Mouse (Mus musculus) neural tube, embryonic 11.5 days (tissue): ENCODE results near the gene Kif28. TPM values are rescaled to one million over a fixed set of nuclear protein-coding genes. Genes with fewer than 3 reads are reported as not detected.
A peak's percentile ranks its signal among the peaks of the same experiment; 100 is the strongest.

Source experiments
- ATAC-seq: fragments of 200-750 bp; cut with Nextera tagmentation; 2 replicates; pipeline ENCODE4 v1.8.0; 2017; ENCODE audit warnings: moderate number of reproducible peaks, mild to moderate bottlenecking, moderate TSS enrichment, moderate library complexity; ENCODE audit not compliant: insufficient read depth, low FRiP score, low TSS enrichment
- DNase-seq: peaks from one replicate; pipeline ENCODE4 v3.0.0-alpha.2; 2015; ENCODE audit warnings: low spot score
- H3K27ac ChIP-seq: fragments of 300-500 bp; sonication (generic); 2 replicates; pipeline ENCODE4 v1.5.1; 2014; ENCODE audit warnings: low read depth, mild to moderate bottlenecking, low read length
- H3K27me3 ChIP-seq: fragments of 300-500 bp; sonication (generic); 2 replicates; pipeline ENCODE4 v1.6.1; 2014; ENCODE audit warnings: mild to moderate bottlenecking, low read length, mixed read lengths; ENCODE audit not compliant: control insufficient read depth, insufficient read depth
- H3K36me3 ChIP-seq: fragments of 300-500 bp; sonication (generic); 2 replicates; pipeline ENCODE4 v1.6.1; 2014; ENCODE audit warnings: mild to moderate bottlenecking, low read length, moderate library complexity, mixed read lengths; ENCODE audit not compliant: control insufficient read depth, insufficient read depth
- H3K4me1 ChIP-seq: fragments of 300-500 bp; sonication (generic); 2 replicates; pipeline ENCODE4 v1.6.1; 2014; ENCODE audit warnings: low read length, mixed read lengths; ENCODE audit not compliant: control insufficient read depth, insufficient read depth
- H3K4me2 ChIP-seq: fragments of 300-500 bp; sonication (generic); 2 replicates; pipeline ENCODE4 v1.6.1; 2014; ENCODE audit warnings: low read depth, mild to moderate bottlenecking, moderate library complexity
- H3K4me3 ChIP-seq: fragments of 300-500 bp; sonication (generic); 2 replicates; pipeline ENCODE4 v1.5.1; 2014; ENCODE audit warnings: low read depth, low read length
- H3K9ac ChIP-seq: fragments of 300-500 bp; sonication (generic); 2 replicates; pipeline ENCODE4 v1.6.1; 2014; ENCODE audit warnings: mild to moderate bottlenecking, low read length
- H3K9me3 ChIP-seq: fragments of 300-500 bp; sonication (generic); 2 replicates; pipeline ENCODE4 v1.6.1; 2016; ENCODE audit warnings: low read length; ENCODE audit not compliant: control insufficient read depth
- WGBS: fragments of 180-500 bp; shearing (Covaris S2); extraction: QIAGEN DNeasy Blood & Tissue Kit; methylation state at CpG from one replicate; pipeline ENCODE4 v1.1.7; 2014; 5-methylcytosine and 5-hydroxymethylcytosine counted together
- polyA plus RNA-seq: library from polyadenylated mRNA; unstranded; fragments of >200 nt; fragmentation: Nextera tagmentation; extraction: Ambion mirVana; gene quantifications from 2 replicates; pipeline ENCODE4 v1.2.1, GENCODE M21; 2014

The Kif28 gene
- polyA plus RNA-seq, 1 experiment from 2014 or later, result not detected

DNA sequence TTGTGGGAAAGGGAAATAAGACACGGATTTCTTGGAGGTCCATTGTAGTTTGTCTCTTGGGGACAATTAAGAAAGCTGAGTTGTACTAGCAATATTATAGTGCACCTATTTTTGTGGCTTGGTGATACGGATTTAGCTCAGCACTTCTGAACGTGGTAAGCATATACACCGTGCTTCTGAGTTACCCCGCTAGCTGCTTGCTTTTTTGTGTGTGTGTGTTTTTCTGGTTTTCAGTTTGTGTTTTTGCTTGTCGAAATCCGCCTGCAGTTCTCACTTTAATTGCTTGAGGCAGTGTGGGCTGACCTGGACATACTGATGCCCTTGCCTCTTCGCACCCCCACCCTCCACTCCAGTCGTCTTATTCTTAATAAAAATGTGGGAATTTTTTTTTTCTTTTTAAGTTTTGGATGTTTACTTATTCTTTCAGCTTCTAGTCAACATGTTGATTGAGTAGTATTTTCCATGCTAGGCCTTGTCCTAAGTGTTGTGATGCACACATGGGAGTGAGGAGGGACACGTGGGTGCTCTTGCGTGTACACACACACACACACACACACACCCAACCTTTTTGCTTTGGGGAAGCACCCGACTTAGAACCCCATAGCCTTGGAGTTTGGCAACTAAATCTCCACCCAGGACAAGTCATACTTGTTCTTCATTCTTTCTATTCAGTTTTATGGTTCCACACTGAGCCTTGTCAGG lies 76.1 kb downstream of the Kif28 start:
- peak overlapping the region; percentile 66 for H3K4me2 ChIP-seq
- H3K4me3 ChIP-seq, result peak overlapping the region; percentile 92
- peak overlapping the region; percentile 94 for H3K9ac ChIP-seq
- 29% methylated on average over 12 of the region's 12 CpGs for WGBS
- H3K9me3 ChIP-seq, result no peaks in the 10 kb centered on the region
- ATAC-seq, result no peak
- H3K27me3 ChIP-seq, result no peaks in the 10 kb centered on the region
- peaks cover 12% of the 10 kb centered on the region; the same call in 1 of the 2 replicates for H3K4me1 ChIP-seq
- H3K27ac ChIP-seq, result no peak overlapping the region; the same call in 1 of the 2 replicates
- no peaks in the 10 kb centered on the region for H3K36me3 ChIP-seq
- peak; percentile 13 for DNase-seq

GRCm38 (mm10) chr1:179668013-179668805 lies 76.9 kb downstream of the Kif28 start, which contains the start of gene Sccpdh:
TSS of gene Sccpdh (plus strand) at chr1:179668210.
- Histone ChIP-seq H3K27ac (peak within 1 kb of the TSS; percentile 87), H3K4me1 (peaks cover 12% of the 10 kb centered on the region; the same call in 1 of the 2 replicates), H3K9me3 (no peaks in the 10 kb centered on the region), H3K36me3 (no peaks in the 10 kb centered on the region), H3K9ac (peak within 1 kb of the TSS; percentile 94), H3K4me3 (peak within 1 kb of the TSS; percentile 92), H3K4me2 (peak within 1 kb of the TSS; percentile 66), H3K27me3 (no peaks in the 10 kb centered on the region)
- under 1% methylated on average over 84 of the region's 84 CpGs for WGBS
- peak; percentile 91 for DNase-seq
- ATAC-seq, result peak; percentile 95

DNA sequence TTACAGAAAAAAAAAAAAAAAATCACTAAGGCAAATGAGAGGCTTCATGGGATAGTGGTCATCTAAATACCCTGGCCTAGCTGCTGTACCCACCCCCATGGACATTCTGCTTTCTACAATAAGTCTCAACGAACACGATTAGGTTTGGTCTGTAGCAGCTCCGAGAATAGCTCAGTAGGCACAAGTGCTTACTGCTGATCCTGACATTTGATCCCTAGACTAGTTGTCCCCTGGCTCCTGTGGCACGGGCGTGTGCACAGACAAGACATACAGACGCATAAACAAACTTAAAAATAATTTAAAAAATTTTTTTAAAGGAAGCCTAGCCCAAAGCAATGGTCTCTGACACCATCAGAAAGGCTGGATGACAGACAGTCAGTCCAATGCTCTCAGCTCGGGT lies 77.6 kb downstream of the Kif28 start:
- H3K4me2 ChIP-seq, result peak overlapping the region; percentile 66
- H3K27me3 ChIP-seq, result no peaks in the 10 kb centered on the region
- peak overlapping the region; percentile 92 for H3K4me3 ChIP-seq
- H3K9ac ChIP-seq, result peak overlapping the region; percentile 94
- H3K4me1 ChIP-seq, result peaks cover 12% of the 10 kb centered on the region; the same call in 1 of the 2 replicates
- H3K9me3 ChIP-seq, result no peaks in the 10 kb centered on the region
- DNase-seq, result no peak
- peak; percentile 14 for ATAC-seq
- H3K27ac ChIP-seq, result peak overlapping the region; percentile 87
- WGBS, result 6% methylated on average over 7 of the region's 7 CpGs
- no peaks in the 10 kb centered on the region for H3K36me3 ChIP-seq

GRCm38 (mm10) chr1:179666971-179667370 lies 78.1 kb downstream of the Kif28 start:
- peak overlapping the region; percentile 66; the same call in 1 of the 2 replicates for H3K4me2 ChIP-seq
- no peak for DNase-seq
- 58% methylated on average over 2 of the region's 2 CpGs for WGBS

DNA sequence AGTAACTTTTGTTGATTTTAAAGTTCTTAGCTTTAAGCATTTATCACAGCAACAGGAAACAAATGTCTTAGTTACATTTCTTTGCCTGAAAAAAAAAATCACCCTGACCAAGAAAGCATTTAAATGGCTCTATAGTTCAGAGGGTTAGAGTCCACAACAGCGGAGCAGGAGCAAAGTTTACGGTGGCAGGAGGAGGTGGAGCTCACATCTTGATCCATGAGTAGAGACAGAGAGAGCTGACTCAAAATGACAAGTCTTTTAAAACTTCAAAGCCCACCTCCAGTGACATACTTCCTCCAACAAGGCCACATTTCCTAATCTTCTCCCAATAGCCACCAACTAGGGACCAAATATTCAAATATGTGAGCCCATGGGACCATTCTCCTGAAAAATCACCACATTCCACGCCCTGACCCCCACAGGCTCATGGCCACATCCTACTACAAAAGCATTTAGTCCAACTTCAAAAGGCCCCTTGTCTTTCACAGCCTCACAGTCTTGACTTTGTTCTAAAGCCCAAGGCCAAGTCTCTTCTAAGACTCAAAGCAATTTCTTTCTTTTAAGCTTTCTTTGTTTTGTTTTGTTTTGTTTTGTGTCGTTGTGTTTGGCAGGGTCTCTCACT lies 80.7 kb downstream of the Kif28 start:
- WGBS, result 61% methylated on average over 4 of the region's 4 CpGs
- peaks cover 5% of the 10 kb centered on the region; the same call in 1 of the 2 replicates for H3K4me1 ChIP-seq
- H3K9ac ChIP-seq, result no peak overlapping the region
- H3K4me3 ChIP-seq, result no peak overlapping the region
- no peak overlapping the region for H3K27ac ChIP-seq
- no peaks in the 10 kb centered on the region for H3K36me3 ChIP-seq
- no peaks in the 10 kb centered on the region for H3K27me3 ChIP-seq
- H3K9me3 ChIP-seq, result no peaks in the 10 kb centered on the region
- DNase-seq, result no peak
- no peak for ATAC-seq
- no peak overlapping the region for H3K4me2 ChIP-seq

More at GRCm38 (mm10) chr1:179666971-179667370, 78.1 kb downstream of the Kif28 start:
- no peaks in the 10 kb centered on the region for H3K27me3 ChIP-seq
- H3K9me3 ChIP-seq, result no peaks in the 10 kb centered on the region
- ATAC-seq, result no peak
- no peak overlapping the region for H3K9ac ChIP-seq
- H3K36me3 ChIP-seq, result no peaks in the 10 kb centered on the region
- H3K4me1 ChIP-seq, result peaks cover 12% of the 10 kb centered on the region; the same call in 1 of the 2 replicates
- no peak overlapping the region for H3K27ac ChIP-seq
- H3K4me3 ChIP-seq, result peak overlapping the region; percentile 92; the same call in 1 of the 2 replicates

DNA sequence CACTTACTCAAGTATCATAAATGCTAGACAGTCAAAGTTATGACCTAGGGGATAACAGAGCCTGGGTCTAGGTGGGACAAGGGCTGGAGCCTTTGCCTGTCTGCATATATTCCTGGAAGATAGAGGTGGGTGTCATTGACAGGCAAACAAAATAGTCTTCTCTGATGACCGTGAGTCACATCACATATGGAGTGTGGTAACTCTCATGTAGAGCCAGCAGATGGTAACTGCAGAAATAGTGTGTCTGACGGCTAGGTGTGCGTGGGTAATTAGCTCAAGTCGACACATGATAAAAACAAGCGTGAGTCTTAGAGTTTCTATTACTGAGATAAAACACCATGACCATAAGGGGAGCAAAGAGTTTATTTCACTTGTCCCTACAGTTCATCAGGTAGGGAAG lies 82.0 kb downstream of the Kif28 start:
- 90% methylated on average over 5 of the region's 5 CpGs for WGBS

DNA sequence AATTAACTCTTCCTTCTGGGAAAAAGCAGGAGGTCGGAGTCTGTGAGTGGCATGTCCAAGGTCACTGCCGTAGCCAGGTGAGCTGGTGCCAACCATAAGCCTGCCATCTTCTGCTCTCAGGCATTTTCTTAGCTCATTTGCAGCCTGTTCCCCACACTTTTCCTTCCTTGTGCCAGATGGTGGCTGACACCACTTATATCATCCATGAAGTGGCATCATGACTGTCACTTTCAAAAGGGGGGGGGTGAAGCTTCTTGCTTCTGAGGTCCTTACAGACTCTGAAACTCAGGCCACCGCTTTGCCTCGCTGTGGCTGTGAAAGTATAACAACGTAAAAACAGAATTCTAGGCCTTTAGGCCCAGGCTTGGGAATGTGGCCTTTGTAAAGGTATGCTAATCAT lies 93.8 kb downstream of the Kif28 start:
- H3K27me3 ChIP-seq, result no peaks in the 10 kb centered on the region
- ATAC-seq, result no peak
- DNase-seq, result no peak
- H3K9me3 ChIP-seq, result no peaks in the 10 kb centered on the region
- no peaks in the 10 kb centered on the region for H3K4me1 ChIP-seq
- no peak overlapping the region for H3K27ac ChIP-seq
- no peak overlapping the region for H3K4me2 ChIP-seq
- WGBS, result 86% methylated on average over 5 of the region's 5 CpGs
- no peak overlapping the region for H3K4me3 ChIP-seq
- no peak overlapping the region for H3K9ac ChIP-seq
- H3K36me3 ChIP-seq, result no peaks in the 10 kb centered on the region

More for the DNA sequence above, 82.0 kb downstream of the Kif28 start:
- H3K4me3 ChIP-seq, result no peak overlapping the region
- peaks cover 4% of the 10 kb centered on the region; the same call in 1 of the 2 replicates for H3K4me1 ChIP-seq
- no peaks in the 10 kb centered on the region for H3K9me3 ChIP-seq
- ATAC-seq (no peak), DNase-seq (no peak)
- H3K4me2 ChIP-seq, result no peak overlapping the region
- no peak overlapping the region for H3K27ac ChIP-seq
- no peak overlapping the region for H3K9ac ChIP-seq
- H3K27me3 ChIP-seq, result no peaks in the 10 kb centered on the region
- no peaks in the 10 kb centered on the region for H3K36me3 ChIP-seq

DNA sequence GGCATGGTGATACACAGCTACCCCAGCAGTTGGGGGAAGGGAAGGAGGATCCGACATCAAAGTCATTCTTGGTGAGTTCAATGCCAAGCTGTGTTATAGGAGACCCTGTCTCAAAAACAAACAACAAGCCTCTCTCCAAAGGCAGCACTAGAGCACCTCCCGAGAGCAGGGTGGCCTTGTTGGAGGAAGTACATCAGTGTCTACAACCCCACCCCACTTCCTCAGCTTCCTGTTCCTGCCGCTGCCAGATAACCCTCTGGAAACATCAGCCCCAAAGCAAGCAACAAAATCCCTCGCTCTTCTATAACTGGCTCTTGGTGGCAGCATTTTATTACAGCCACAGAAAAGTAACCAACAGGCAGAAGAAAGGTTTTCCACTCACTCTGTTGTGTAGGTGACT lies 94.8 kb downstream of the Kif28 start:
- no peaks in the 10 kb centered on the region for H3K36me3 ChIP-seq

More for the DNA sequence above, 94.8 kb downstream of the Kif28 start:
- Histone ChIP-seq H3K27me3 (no peaks in the 10 kb centered on the region), H3K4me1 (no peaks in the 10 kb centered on the region), H3K9ac (no peak overlapping the region), H3K4me2 (no peak overlapping the region), H3K27ac (no peak overlapping the region), H3K4me3 (no peak overlapping the region), H3K9me3 (no peaks in the 10 kb centered on the region)
- ATAC-seq (no peak), DNase-seq (no peak)
- WGBS, result 78% methylated on average over 4 of the region's 4 CpGs
